Mouse (Mus musculus) lung, embryonic 15.5 days (tissue): ENCODE measurements around the gene Gm28374. TPM values are rescaled to one million over a fixed set of nuclear protein-coding genes. Genes with fewer than 3 reads are reported as not detected.

Experiments
- ATAC-seq: fragments of 200-750 bp; cut with Nextera tagmentation; 2 replicates; pipeline ENCODE4 v1.8.0; 2017; ENCODE audit warnings: moderate number of reproducible peaks, borderline replicate concordance; ENCODE audit not compliant: low FRiP score, low TSS enrichment; ENCODE audit errors: extremely low read depth
- H3K27ac ChIP-seq: fragments of 300-500 bp; sonication (generic); 2 replicates; pipeline ENCODE4 v1.5.1; 2015; ENCODE audit warnings: moderate library complexity, mild to moderate bottlenecking, inconsistent platforms
- H3K27me3 ChIP-seq: fragments of 300-500 bp; sonication (generic); 2 replicates; pipeline ENCODE4 v1.6.1; 2015; ENCODE audit warnings: inconsistent platforms
- H3K36me3 ChIP-seq: fragments of 300-500 bp; sonication (generic); 2 replicates; pipeline ENCODE4 v1.6.1; 2015; ENCODE audit warnings: inconsistent platforms
- H3K4me1 ChIP-seq: fragments of 300-500 bp; sonication (generic); 2 replicates; pipeline ENCODE4 v1.6.1; 2015; ENCODE audit warnings: inconsistent platforms
- H3K4me2 ChIP-seq: fragments of 300-500 bp; sonication (generic); 2 replicates; pipeline ENCODE4 v1.6.1; 2015; ENCODE audit warnings: inconsistent platforms, mild to moderate bottlenecking, moderate library complexity
- H3K4me3 ChIP-seq: fragments of 300-500 bp; sonication (generic); 2 replicates; pipeline ENCODE4 v1.5.1; 2015; ENCODE audit warnings: mild to moderate bottlenecking, inconsistent platforms
- H3K9ac ChIP-seq: fragments of 300-500 bp; sonication (generic); 2 replicates; pipeline ENCODE4 v1.6.1; 2015; ENCODE audit warnings: inconsistent platforms
- H3K9me3 ChIP-seq: fragments of 300-500 bp; sonication (generic); 2 replicates; pipeline ENCODE4 v1.6.1; 2016; ENCODE audit warnings: inconsistent platforms
- WGBS: fragments of 180-500 bp; shearing (Covaris S2); methylation state at CpG from one replicate; pipeline ENCODE4 v1.1.7; 2015; 5-methylcytosine and 5-hydroxymethylcytosine counted together
- polyA plus RNA-seq: library from polyadenylated mRNA; unstranded; fragments of >200 nt; fragmentation: Nextera tagmentation; extraction: Ambion mirVana; gene quantifications from 2 replicates; pipeline ENCODE4 v1.2.1, GENCODE M21; 2015

Gm28374 gene
- polyA plus RNA-seq, 1 experiment from 2014 or later = 1.1 TPM

- peak overlapping the region; percentile 96 for H3K4me2 ChIP-seq
- ATAC-seq = no peak
- H3K4me1 ChIP-seq = peaks cover 34% of the 10 kb centered on the region
- no peaks in the 10 kb centered on the region for H3K9me3 ChIP-seq
- H3K36me3 ChIP-seq = peaks cover 29% of the 10 kb centered on the region
- H3K27me3 ChIP-seq = no peaks in the 10 kb centered on the region
- peak overlapping the region; percentile 50 for H3K4me3 ChIP-seq
- peak overlapping the region; percentile 52 for H3K9ac ChIP-seq
- peak overlapping the region; percentile 54; the same call in 1 of the 2 replicates for H3K27ac ChIP-seq
- WGBS = 28% methylated on average over 5 of the region's 5 CpGs
These were observed 15.5 kb downstream of the Gm28374 start for GRCm38 (mm10) chr19:6066571-6066970.

GRCm38 (mm10) chr19:6063081-6063480, 19.0 kb downstream of the Gm28374 start:
- Histone ChIP-seq H3K9me3 (no peaks in the 10 kb centered on the region), H3K4me3 (0 out of 2 replicates have a peak overlapping the region, but pooled peaks have one; percentile 90), H3K9ac (no peak overlapping the region), H3K27ac (no peak overlapping the region), H3K27me3 (no peaks in the 10 kb centered on the region), H3K36me3 (peaks cover 16% of the 10 kb centered on the region), H3K4me2 (peak overlapping the region; percentile 92; the same call in 1 of the 2 replicates), H3K4me1 (peaks cover 46% of the 10 kb centered on the region)
- ATAC-seq = no peak
- WGBS = 88% methylated on average over 6 of the region's 6 CpGs

GRCm38 (mm10) chr19:6062418-6062817, 19.6 kb downstream of the Gm28374 start:
- Histone ChIP-seq H3K9ac (peak overlapping the region; percentile 88), H3K4me3 (peak overlapping the region; percentile 90), H3K36me3 (peaks cover 16% of the 10 kb centered on the region), H3K27ac (0 out of 2 replicates have a peak overlapping the region, but pooled peaks have one; percentile 95), H3K9me3 (no peaks in the 10 kb centered on the region), H3K4me1 (peaks cover 39% of the 10 kb centered on the region), H3K27me3 (no peaks in the 10 kb centered on the region), H3K4me2 (peak overlapping the region; percentile 92)
- ATAC-seq = no peak
- 42% methylated on average over 5 of the region's 5 CpGs for WGBS

- Histone ChIP-seq H3K4me2 (peak overlapping the region; percentile 92), H3K36me3 (peaks cover 16% of the 10 kb centered on the region), H3K27ac (peak overlapping the region; percentile 95), H3K4me3 (peak overlapping the region; percentile 90), H3K4me1 (peaks cover 38% of the 10 kb centered on the region), H3K27me3 (no peaks in the 10 kb centered on the region), H3K9me3 (no peaks in the 10 kb centered on the region), H3K9ac (peak overlapping the region; percentile 88)
- WGBS = under 1% methylated on average over 37 of the region's 44 CpGs
- ATAC-seq = no peak
These were observed 20.3 kb downstream of the Gm28374 start for GRCm38 (mm10) chr19:6061641-6062302.

GRCm38 (mm10) chr19:6061021-6061533, 21.0 kb downstream of the Gm28374 start, which contains the start of gene Znhit2:
Gene Znhit2 (plus strand): TSS chr19:6061192.
- H3K36me3 ChIP-seq = peaks cover 16% of the 10 kb centered on the region
- under 1% methylated on average over 58 of the region's 58 CpGs for WGBS
- H3K4me1 ChIP-seq = peaks cover 40% of the 10 kb centered on the region
- no peaks in the 10 kb centered on the region for H3K9me3 ChIP-seq
- H3K9ac ChIP-seq = peak within 1 kb of the TSS; percentile 88
- H3K27me3 ChIP-seq = no peaks in the 10 kb centered on the region
- H3K4me2 ChIP-seq = peak within 1 kb of the TSS; percentile 92
- H3K27ac ChIP-seq = peak within 1 kb of the TSS; percentile 95
- H3K4me3 ChIP-seq = peak within 1 kb of the TSS; percentile 90
- peak; percentile 71 for ATAC-seq

GRCm38 (mm10) chr19:6058966-6059365, 23.1 kb downstream of the Gm28374 start:
- Histone ChIP-seq H3K36me3 (peaks cover 34% of the 10 kb centered on the region), H3K4me1 (peaks cover 41% of the 10 kb centered on the region), H3K4me2 (peak overlapping the region; percentile 76), H3K9me3 (no peaks in the 10 kb centered on the region), H3K27ac (no peak overlapping the region), H3K9ac (peak overlapping the region; percentile 90), H3K27me3 (no peaks in the 10 kb centered on the region), H3K4me3 (peak overlapping the region; percentile 79)
- 74% methylated on average over 5 of the region's 5 CpGs for WGBS
- no peak for ATAC-seq

- Histone ChIP-seq H3K9ac (peak overlapping the region; percentile 90), H3K27me3 (no peaks in the 10 kb centered on the region), H3K36me3 (peaks cover 38% of the 10 kb centered on the region), H3K9me3 (no peaks in the 10 kb centered on the region), H3K4me2 (peak overlapping the region; percentile 76), H3K27ac (peak overlapping the region; percentile 79; the same call in 1 of the 2 replicates), H3K4me3 (peak overlapping the region; percentile 79), H3K4me1 (peaks cover 41% of the 10 kb centered on the region)
- ATAC-seq = no peak
- WGBS = 32% methylated on average over 5 of the region's 5 CpGs
These were observed 23.5 kb downstream of the Gm28374 start for GRCm38 (mm10) chr19:6058513-6058912.

- WGBS = under 1% methylated on average over 63 of the region's 63 CpGs
- Histone ChIP-seq H3K27me3 (no peaks in the 10 kb centered on the region), H3K4me2 (peak within 1 kb of the TSS; percentile 76), H3K4me1 (peaks cover 35% of the 10 kb centered on the region), H3K27ac (peak within 1 kb of the TSS; percentile 79), H3K36me3 (peaks cover 48% of the 10 kb centered on the region), H3K9me3 (no peaks in the 10 kb centered on the region), H3K4me3 (peak within 1 kb of the TSS; percentile 79), H3K9ac (peak within 1 kb of the TSS; percentile 91)
- peak; percentile 90 for ATAC-seq
These were observed 24.6 kb downstream of the Gm28374 start, which contains the start of the genes Mrpl49 and Fau for GRCm38 (mm10) chr19:6057313-6058096. Gene Mrpl49 (minus strand): TSS chr19:6057785. Gene Fau (plus strand): TSS chr19:6057844.

GRCm38 (mm10) chr19:6056696-6057095, 25.4 kb downstream of the Gm28374 start:
- WGBS = 50% methylated on average over 4 of the region's 4 CpGs
- H3K36me3 ChIP-seq = peaks cover 57% of the 10 kb centered on the region
- peaks cover 27% of the 10 kb centered on the region for H3K4me1 ChIP-seq
- H3K9me3 ChIP-seq = no peaks in the 10 kb centered on the region
- H3K9ac ChIP-seq = peak overlapping the region; percentile 91
- no peak for ATAC-seq
- H3K4me2 ChIP-seq = peak overlapping the region; percentile 71
- no peak overlapping the region for H3K27ac ChIP-seq
- H3K27me3 ChIP-seq = no peaks in the 10 kb centered on the region
- peak overlapping the region; percentile 79 for H3K4me3 ChIP-seq

- 80% methylated on average over 5 of the region's 5 CpGs for WGBS
- ATAC-seq = no peak
- peaks cover 71% of the 10 kb centered on the region for H3K36me3 ChIP-seq
- H3K4me1 ChIP-seq = peaks cover 23% of the 10 kb centered on the region
- no peaks in the 10 kb centered on the region for H3K27me3 ChIP-seq
- H3K9ac ChIP-seq = no peak overlapping the region
- H3K4me3 ChIP-seq = no peak overlapping the region
- H3K27ac ChIP-seq = no peak overlapping the region
- H3K4me2 ChIP-seq = no peak overlapping the region
- H3K9me3 ChIP-seq = no peaks in the 10 kb centered on the region
These were observed 27.8 kb downstream of the Gm28374 start for GRCm38 (mm10) chr19:6054296-6054695.

- no peak for ATAC-seq
These were observed 29.5 kb downstream of the Gm28374 start for GRCm38 (mm10) chr19:6052516-6052915.

More at GRCm38 (mm10) chr19:6052516-6052915, 29.5 kb downstream of the Gm28374 start:
- Histone ChIP-seq H3K9ac (no peak overlapping the region), H3K9me3 (no peaks in the 10 kb centered on the region), H3K36me3 (peaks cover 77% of the 10 kb centered on the region), H3K27me3 (no peaks in the 10 kb centered on the region), H3K4me3 (no peak overlapping the region), H3K4me2 (no peak overlapping the region), H3K27ac (no peak overlapping the region), H3K4me1 (peaks cover 27% of the 10 kb centered on the region)
- 85% methylated on average over 7 of the region's 7 CpGs for WGBS
